Mouse (Mus musculus) right cerebral cortex, postnatal 36 days (tissue): ENCODE measurements at regions not wholly inside any gene's neighbourhood (a gene's known extent, or its start where the extent isn't known, plus 50 kb on each side); places are given as distances from the start of the nearest gene placed in this dataset.
"Not testable (repeated sequence)": the region's sequence is repeated elsewhere in the genome, so short reads cannot be mapped to it uniquely, and the experiment has no call there.

ENCODE experiments used
- DNase-seq, 2 experiments: peaks; one replicate each; pipeline ENCODE4 v3.0.0; 2022; ENCODE audit warnings: low spot score in 2 of 2, mixed read lengths in 1 of 2

GRCm38 (mm10) chr7:73608804-73609275 is 67.2 kb upstream of the Chd2 start:
- no peak for DNase-seq

- DNase-seq: no peak
Observed at GRCm38 (mm10) chr7:73608070-73608803, 66.6 kb upstream of the Chd2 start.

- no peak for DNase-seq
Observed at GRCm38 (mm10) chr7:73607450-73608005, 65.9 kb upstream of the Chd2 start.

- DNase-seq: peak; percentile 88 to 90
Observed at GRCm38 (mm10) chr7:73606677-73607449, 65.2 kb upstream of the Chd2 start.

- DNase-seq: no peak
Observed at GRCm38 (mm10) chr7:73604597-73604996, 63.0 kb upstream of the Chd2 start.

- DNase-seq: no peak
Observed at GRCm38 (mm10) chr7:73602815-73603551, 61.4 kb upstream of the Chd2 start.

- no peak for DNase-seq
Observed at GRCm38 (mm10) chr7:73601336-73601735, 59.7 kb upstream of the Chd2 start.

- no peak for DNase-seq
Observed at GRCm38 (mm10) chr7:73600776-73601175, 59.1 kb upstream of the Chd2 start.

GRCm38 (mm10) chr7:73600003-73600385 is 58.4 kb upstream of the Chd2 start:
- DNase-seq: not testable (repeated sequence)

GRCm38 (mm10) chr7:73599354-73600002 is 57.8 kb upstream of the Chd2 start:
- no peak for DNase-seq

GRCm38 (mm10) chr7:73597968-73598367 is 56.3 kb upstream of the Chd2 start:
- DNase-seq: no peak

GRCm38 (mm10) chr7:73596866-73597840 is 55.5 kb upstream of the Chd2 start:
- DNase-seq: no peak

GRCm38 (mm10) chr7:73596415-73596814 is 54.8 kb upstream of the Chd2 start:
- DNase-seq: no peak

GRCm38 (mm10) chr7:73595860-73596259 is 54.2 kb upstream of the Chd2 start:
- no peak for DNase-seq

GRCm38 (mm10) chr7:73595140-73595825 is 53.7 kb upstream of the Chd2 start:
- peak; percentile 78 to 80 for DNase-seq

GRCm38 (mm10) chr7:73594492-73595139 is 53.0 kb upstream of the Chd2 start:
- no peak for DNase-seq

GRCm38 (mm10) chr7:73593645-73594385 is 52.2 kb upstream of the Chd2 start:
- no peak for DNase-seq

- no peak for DNase-seq
Observed at GRCm38 (mm10) chr7:73592857-73593256, 51.2 kb upstream of the Chd2 start.
